Mouse (Mus musculus) lung, embryonic 15.5 days (tissue): ENCODE measurements around the gene Mblac1. TPM values are rescaled to one million over a fixed set of nuclear protein-coding genes. Genes with fewer than 3 reads are reported as not detected.
"Not testable (repeated sequence)": the region's sequence is repeated elsewhere in the genome, so short reads cannot be mapped to it uniquely, and the experiment has no call there.

Experiments
- ATAC-seq: fragments of 200-750 bp; cut with Nextera tagmentation; 2 replicates; pipeline ENCODE4 v1.8.0; 2017; ENCODE audit warnings: moderate number of reproducible peaks, borderline replicate concordance; ENCODE audit not compliant: low FRiP score, low TSS enrichment; ENCODE audit errors: extremely low read depth
- H3K27ac ChIP-seq: fragments of 300-500 bp; sonication (generic); 2 replicates; pipeline ENCODE4 v1.5.1; 2015; ENCODE audit warnings: moderate library complexity, mild to moderate bottlenecking, inconsistent platforms
- H3K27me3 ChIP-seq: fragments of 300-500 bp; sonication (generic); 2 replicates; pipeline ENCODE4 v1.6.1; 2015; ENCODE audit warnings: inconsistent platforms
- H3K36me3 ChIP-seq: fragments of 300-500 bp; sonication (generic); 2 replicates; pipeline ENCODE4 v1.6.1; 2015; ENCODE audit warnings: inconsistent platforms
- H3K4me1 ChIP-seq: fragments of 300-500 bp; sonication (generic); 2 replicates; pipeline ENCODE4 v1.6.1; 2015; ENCODE audit warnings: inconsistent platforms
- H3K4me2 ChIP-seq: fragments of 300-500 bp; sonication (generic); 2 replicates; pipeline ENCODE4 v1.6.1; 2015; ENCODE audit warnings: inconsistent platforms, mild to moderate bottlenecking, moderate library complexity
- H3K4me3 ChIP-seq: fragments of 300-500 bp; sonication (generic); 2 replicates; pipeline ENCODE4 v1.5.1; 2015; ENCODE audit warnings: mild to moderate bottlenecking, inconsistent platforms
- H3K9ac ChIP-seq: fragments of 300-500 bp; sonication (generic); 2 replicates; pipeline ENCODE4 v1.6.1; 2015; ENCODE audit warnings: inconsistent platforms
- H3K9me3 ChIP-seq: fragments of 300-500 bp; sonication (generic); 2 replicates; pipeline ENCODE4 v1.6.1; 2016; ENCODE audit warnings: inconsistent platforms
- WGBS: fragments of 180-500 bp; shearing (Covaris S2); methylation state at CpG from one replicate; pipeline ENCODE4 v1.1.7; 2015; 5-methylcytosine and 5-hydroxymethylcytosine counted together
- polyA plus RNA-seq: library from polyadenylated mRNA; unstranded; fragments of >200 nt; fragmentation: Nextera tagmentation; extraction: Ambion mirVana; gene quantifications from 2 replicates; pipeline ENCODE4 v1.2.1, GENCODE M21; 2015

Mblac1 gene
- polyA plus RNA-seq, 1 experiment from 2014 or later = 9.7 TPM

- H3K27ac ChIP-seq = 0 out of 2 replicates have a peak overlapping the region, but pooled peaks have one; percentile 97
- no peaks in the 10 kb centered on the region for H3K27me3 ChIP-seq
- H3K9ac ChIP-seq = no peak overlapping the region
- 64% methylated on average over 3 of the region's 3 CpGs for WGBS
- H3K4me3 ChIP-seq = peak overlapping the region; percentile 82; the same call in 1 of the 2 replicates
- H3K36me3 ChIP-seq = peaks cover 59% of the 10 kb centered on the region
- H3K9me3 ChIP-seq = no peaks in the 10 kb centered on the region
- H3K4me1 ChIP-seq = peaks cover 23% of the 10 kb centered on the region
- no peak for ATAC-seq
- peak overlapping the region; percentile 61; the same call in 1 of the 2 replicates for H3K4me2 ChIP-seq
These were observed 20.9 kb upstream of the Mblac1 start for GRCm38 (mm10) chr5:138173217-138173616.

- Histone ChIP-seq H3K4me3 (peak within 1 kb of the TSS; percentile 67), H3K4me1 (peaks cover 17% of the 10 kb centered on the region), H3K27me3 (no peaks in the 10 kb centered on the region), H3K27ac (peak within 1 kb of the TSS; percentile 38), H3K36me3 (peaks cover 19% of the 10 kb centered on the region; the same call in 1 of the 2 replicates), H3K9me3 (no peaks in the 10 kb centered on the region), H3K4me2 (peak within 1 kb of the TSS; percentile 62), H3K9ac (peak within 1 kb of the TSS; percentile 74)
- ATAC-seq = peak; percentile 81
- WGBS = under 1% methylated on average over 31 of the region's 31 CpGs
These were observed 7.0 kb upstream of the Mblac1 start, which contains the start of the genes Taf6 and Cnpy4 for GRCm38 (mm10) chr5:138186950-138187638. Gene Taf6, minus strand, starts transcription at chr5:138187451. Gene Cnpy4, plus strand, starts transcription at chr5:138187485.

- Histone ChIP-seq H3K36me3 (peaks cover 14% of the 10 kb centered on the region; the same call in 1 of the 2 replicates), H3K9ac (peak overlapping the region; percentile 66), H3K27me3 (no peaks in the 10 kb centered on the region), H3K4me3 (peak overlapping the region; percentile 67), H3K4me2 (peak overlapping the region; percentile 62), H3K27ac (peak overlapping the region; percentile 38), H3K4me1 (peaks cover 17% of the 10 kb centered on the region), H3K9me3 (no peaks in the 10 kb centered on the region)
- peak; percentile 82; the same call in 1 of the 2 replicates for ATAC-seq
- 0% methylated on average over 10 of the region's 10 CpGs for WGBS
These were observed 6.3 kb upstream of the Mblac1 start for GRCm38 (mm10) chr5:138187661-138188306.

GRCm38 (mm10) chr5:138194755-138195345 is 736 bp downstream of the Mblac1 start:
- H3K9me3 ChIP-seq = no peaks in the 10 kb centered on the region
- H3K9ac ChIP-seq = peak overlapping the region; percentile 79
- H3K4me3 ChIP-seq = peak overlapping the region; percentile 72
- H3K27me3 ChIP-seq = no peaks in the 10 kb centered on the region
- H3K4me1 ChIP-seq = peaks cover 3% of the 10 kb centered on the region; the same call in 1 of the 2 replicates
- peak; percentile 63 for ATAC-seq
- H3K4me2 ChIP-seq = peak overlapping the region; percentile 93
- H3K36me3 ChIP-seq = peaks cover 7% of the 10 kb centered on the region; the same call in 1 of the 2 replicates
- WGBS = under 1% methylated on average over 29 of the region's 29 CpGs
- H3K27ac ChIP-seq = peak overlapping the region; percentile 82

- no peak for ATAC-seq
- H3K36me3 ChIP-seq = peaks cover 7% of the 10 kb centered on the region; the same call in 1 of the 2 replicates
- peaks cover 3% of the 10 kb centered on the region; the same call in 1 of the 2 replicates for H3K4me1 ChIP-seq
- no peaks in the 10 kb centered on the region for H3K9me3 ChIP-seq
- 68% methylated on average over 7 of the region's 7 CpGs for WGBS
- H3K4me3 ChIP-seq = peak overlapping the region; percentile 72
- no peaks in the 10 kb centered on the region for H3K27me3 ChIP-seq
- H3K4me2 ChIP-seq = peak overlapping the region; percentile 93
- peak overlapping the region; percentile 79 for H3K9ac ChIP-seq
- H3K27ac ChIP-seq = no peak overlapping the region
These were observed 1.3 kb downstream of the Mblac1 start for GRCm38 (mm10) chr5:138195463-138195862.

GRCm38 (mm10) chr5:138199576-138199975 is 5.5 kb downstream of the Mblac1 start:
- 23% methylated on average over 1 of the region's 1 CpGs for WGBS
- ATAC-seq = no peak
- Histone ChIP-seq H3K4me2 (no peak overlapping the region), H3K27me3 (no peaks in the 10 kb centered on the region), H3K9me3 (no peaks in the 10 kb centered on the region), H3K27ac (no peak overlapping the region), H3K9ac (no peak overlapping the region), H3K4me1 (no peaks in the 10 kb centered on the region), H3K4me3 (no peak overlapping the region), H3K36me3 (no peaks in the 10 kb centered on the region)

GRCm38 (mm10) chr5:138202086-138202485 is 8.0 kb downstream of the Mblac1 start:
- no peaks in the 10 kb centered on the region for H3K9me3 ChIP-seq
- WGBS = 84% methylated on average over 3 of the region's 3 CpGs
- no peak overlapping the region for H3K27ac ChIP-seq
- no peak for ATAC-seq
- H3K9ac ChIP-seq = no peak overlapping the region
- H3K4me1 ChIP-seq = no peaks in the 10 kb centered on the region
- H3K4me3 ChIP-seq = no peak overlapping the region
- no peaks in the 10 kb centered on the region for H3K27me3 ChIP-seq
- H3K4me2 ChIP-seq = no peak overlapping the region
- H3K36me3 ChIP-seq = no peaks in the 10 kb centered on the region

- Histone ChIP-seq H3K4me1 (no peaks in the 10 kb centered on the region), H3K27ac (no peak overlapping the region), H3K4me3 (no peak overlapping the region), H3K9ac (no peak overlapping the region), H3K36me3 (no peaks in the 10 kb centered on the region), H3K9me3 (no peaks in the 10 kb centered on the region), H3K4me2 (no peak overlapping the region), H3K27me3 (no peaks in the 10 kb centered on the region)
- 72% methylated on average over 1 of the region's 1 CpGs for WGBS
- no peak for ATAC-seq
These were observed 13.1 kb downstream of the Mblac1 start for GRCm38 (mm10) chr5:138207253-138207652.

GRCm38 (mm10) chr5:138207873-138208272 is 13.8 kb downstream of the Mblac1 start:
- ATAC-seq = no peak
- H3K27ac ChIP-seq = no peak overlapping the region

GRCm38 (mm10) chr5:138216632-138217031 is 22.5 kb downstream of the Mblac1 start:
- H3K27me3 ChIP-seq, H3K9ac ChIP-seq, H3K4me3 ChIP-seq, H3K27ac ChIP-seq, H3K4me2 ChIP-seq, H3K36me3 ChIP-seq, H3K9me3 ChIP-seq, H3K4me1 ChIP-seq, ATAC-seq: not testable (repeated sequence)
- WGBS = 91% methylated on average over 13 of the region's 13 CpGs

More at GRCm38 (mm10) chr5:138207873-138208272, 13.8 kb downstream of the Mblac1 start:
- 80% methylated on average over 4 of the region's 4 CpGs for WGBS
- H3K9me3 ChIP-seq = no peaks in the 10 kb centered on the region
- H3K4me3 ChIP-seq = no peak overlapping the region
- H3K4me1 ChIP-seq = no peaks in the 10 kb centered on the region
- no peaks in the 10 kb centered on the region for H3K27me3 ChIP-seq
- no peaks in the 10 kb centered on the region for H3K36me3 ChIP-seq
- H3K4me2 ChIP-seq = no peak overlapping the region
- no peak overlapping the region for H3K9ac ChIP-seq

- H3K4me2 ChIP-seq = no peak overlapping the region
- no peaks in the 10 kb centered on the region for H3K9me3 ChIP-seq
- no peak overlapping the region for H3K4me3 ChIP-seq
- no peaks in the 10 kb centered on the region for H3K27me3 ChIP-seq
- WGBS = 38% methylated on average over 2 of the region's 2 CpGs
- no peak overlapping the region for H3K27ac ChIP-seq
- H3K36me3 ChIP-seq = no peaks in the 10 kb centered on the region
- H3K4me1 ChIP-seq = no peaks in the 10 kb centered on the region
- ATAC-seq = no peak
- no peak overlapping the region for H3K9ac ChIP-seq
These were observed 25.8 kb downstream of the Mblac1 start for GRCm38 (mm10) chr5:138219864-138220263.
